Mouse (Mus musculus) C2C12 (cell line): Measurements from ENCODE around the gene Xpnpep1.

Experiments
- CTCF ChIP-seq: IDR thresholded peaks from one replicate; pipeline ENCODE4 v1.5.1; 2011; ENCODE audit not compliant: control insufficient read depth, insufficient read depth, insufficient read length
- FOSL1 ChIP-seq: IDR thresholded peaks from one replicate; pipeline ENCODE4 v1.8.0; 2011; ENCODE audit warnings: mild to moderate bottlenecking, low read length; ENCODE audit not compliant: poor library complexity, insufficient read depth, severe bottlenecking
- MAX ChIP-seq: IDR thresholded peaks from one replicate; pipeline ENCODE4 v1.6.1; 2011; ENCODE audit warnings: mild to moderate bottlenecking, control low read depth
- MYOD1 ChIP-seq: IDR thresholded peaks from one replicate; pipeline ENCODE4 v1.6.1; 2011; ENCODE audit warnings: low read depth; ENCODE audit not compliant: control insufficient read depth, insufficient read length
- MYOG ChIP-seq: IDR thresholded peaks from one replicate; pipeline ENCODE4 v1.6.1; 2011; ENCODE audit not compliant: control insufficient read depth, insufficient read length; ENCODE audit errors: extremely low read depth
- USF1 ChIP-seq: IDR thresholded peaks from one replicate; pipeline ENCODE4 v1.6.1; 2011; ENCODE audit warnings: low read depth, mild to moderate bottlenecking, control low read depth, moderate library complexity

GRCm38 (mm10) chr19:53064972-53065361 lies 25.0 kb upstream of the Xpnpep1 start:
- TF ChIP-seq CTCF (no peak), FOSL1 (no peak), MAX (no peak), USF1 (no peak), MYOG (no peak), MYOD1 (no peak)
